Mouse (Mus musculus): ENCODE measurements around the gene Antxr1. TPM values are rescaled to one million over a fixed set of nuclear protein-coding genes. Genes with fewer than 3 reads are reported as not detected.

Antxr1 gene
- polyA plus RNA-seq, 1 experiment from 2014 or later, result 25.1 TPM

- POLR2A ChIA-PET, result no interaction called here
- TF ChIP-seq CTCF (IDR thresholded peaks at IDR 0.05), result no peak
- in situ Hi-C loops (cut with MboI; ENCODE audit: low pct_unique_long_range_greater_than_20kb), result no loop called here
- CTCF ChIA-PET, result no interaction called here
- no peaks in the 10 kb centered on the region for H3K27me3 ChIP-seq
- DNase-seq (ENCODE audit: low read depth, low spot score) (no peak), ATAC-seq (no peak)
Measured at GRCm38 (mm10) chr6:87165536-87166311, 169.9 kb downstream of the Antxr1 start.

- CTCF ChIA-PET, result interaction anchor here (2.1 kb wide), 1 partner anchor 13 kb away, joined by 4 read pairs; no protein-coding TSS in a partner anchor
- ATAC-seq, result peak; percentile 44
- DNase-seq (ENCODE audit: low read depth, low spot score), result no peak
- no peak for TF ChIP-seq CTCF (IDR thresholded peaks at IDR 0.05)
- in situ Hi-C loops (cut with MboI; ENCODE audit: low pct_unique_long_range_greater_than_20kb), result no loop called here
- no peaks in the 10 kb centered on the region for H3K27me3 ChIP-seq
- POLR2A ChIA-PET, result no interaction called here
Measured at GRCm38 (mm10) chr6:87161391-87162263, 174.0 kb downstream of the Antxr1 start.

- H3K27me3 ChIP-seq, result no peaks in the 10 kb centered on the region
- DNase-seq (ENCODE audit: low read depth, low spot score) (no peak), ATAC-seq (no peak)
- CTCF ChIA-PET, result interaction anchor here (1.5 kb wide), 1 partner anchor 59 kb away, joined by 3 read pairs; no protein-coding TSS in a partner anchor
- in situ Hi-C loops (cut with MboI; ENCODE audit: low pct_unique_long_range_greater_than_20kb), result no loop called here
- POLR2A ChIA-PET, result no interaction called here
- no peak for TF ChIP-seq CTCF (IDR thresholded peaks at IDR 0.05)
Measured at GRCm38 (mm10) chr6:87160196-87160595, 175.4 kb downstream of the Antxr1 start.

- in situ Hi-C loops (cut with MboI; ENCODE audit: low pct_unique_long_range_greater_than_20kb), result no loop called here
- POLR2A ChIA-PET, result no interaction called here
- CTCF ChIA-PET, result no interaction called here
Measured at GRCm38 (mm10) chr6:87158062-87158623, 177.5 kb downstream of the Antxr1 start.

GRCm38 (mm10) chr6:87153836-87154235, 181.8 kb downstream of the Antxr1 start:
- POLR2A ChIA-PET, result no interaction called here

More at GRCm38 (mm10) chr6:87158062-87158623, 177.5 kb downstream of the Antxr1 start:
- TF ChIP-seq CTCF (IDR thresholded peaks at IDR 0.05), result no peak
- ATAC-seq (no peak), DNase-seq (ENCODE audit: low read depth, low spot score) (no peak)
- no peaks in the 10 kb centered on the region for H3K27me3 ChIP-seq

GRCm38 (mm10) chr6:87153231-87153580, 182.4 kb downstream of the Antxr1 start:
- ATAC-seq, result no peak
- ChIA-PET CTCF (no interaction called here), POLR2A (no interaction called here)
- no peak for DNase-seq (ENCODE audit: low read depth, low spot score)
- in situ Hi-C loops (cut with MboI; ENCODE audit: low pct_unique_long_range_greater_than_20kb), result no loop called here
- no peaks in the 10 kb centered on the region for H3K27me3 ChIP-seq
- TF ChIP-seq CTCF (IDR thresholded peaks at IDR 0.05), result no peak

More at GRCm38 (mm10) chr6:87153836-87154235, 181.8 kb downstream of the Antxr1 start:
- in situ Hi-C loops (cut with MboI; ENCODE audit: low pct_unique_long_range_greater_than_20kb), result no loop called here
- DNase-seq (ENCODE audit: low read depth, low spot score) (no peak), ATAC-seq (no peak)
- TF ChIP-seq CTCF (IDR thresholded peaks at IDR 0.05), result no peak
- no peaks in the 10 kb centered on the region for H3K27me3 ChIP-seq
- CTCF ChIA-PET, result no interaction called here

- peak; percentile 10 for DNase-seq (ENCODE audit: low read depth, low spot score)
- in situ Hi-C loops (cut with MboI; ENCODE audit: low pct_unique_long_range_greater_than_20kb), result no loop called here
- POLR2A ChIA-PET, result no interaction called here
- CTCF ChIA-PET, result no interaction called here
- no peak for ATAC-seq
- no peaks in the 10 kb centered on the region for H3K27me3 ChIP-seq
- TF ChIP-seq CTCF (IDR thresholded peaks at IDR 0.05), result no peak
Measured at GRCm38 (mm10) chr6:87152461-87153230, 183.0 kb downstream of the Antxr1 start.

- no peak for DNase-seq (ENCODE audit: low read depth, low spot score)
- ChIA-PET POLR2A (no interaction called here), CTCF (no interaction called here)
- no peak for ATAC-seq
- in situ Hi-C loops (cut with MboI; ENCODE audit: low pct_unique_long_range_greater_than_20kb), result no loop called here
- no peaks in the 10 kb centered on the region for H3K27me3 ChIP-seq
- TF ChIP-seq CTCF (IDR thresholded peaks at IDR 0.05), result no peak
Measured at GRCm38 (mm10) chr6:87151427-87151826, 184.2 kb downstream of the Antxr1 start.

- no peak for TF ChIP-seq CTCF (IDR thresholded peaks at IDR 0.05)
- ChIA-PET POLR2A (no interaction called here), CTCF (interaction anchor here (1.0 kb wide), 1 partner anchor 9 kb away, joined by 3 read pairs; no protein-coding TSS in a partner anchor)
- no peak for DNase-seq (ENCODE audit: low read depth, low spot score)
- in situ Hi-C loops (cut with MboI; ENCODE audit: low pct_unique_long_range_greater_than_20kb), result no loop called here
- H3K27me3 ChIP-seq, result no peaks in the 10 kb centered on the region
- ATAC-seq, result no peak
Measured at GRCm38 (mm10) chr6:87150471-87150870, 185.2 kb downstream of the Antxr1 start.

GRCm38 (mm10) chr6:87147921-87148320, 187.7 kb downstream of the Antxr1 start:
- no peak for TF ChIP-seq CTCF (IDR thresholded peaks at IDR 0.05)
- in situ Hi-C loops (cut with MboI; ENCODE audit: low pct_unique_long_range_greater_than_20kb), result no loop called here
- ChIA-PET POLR2A (no interaction called here), CTCF (no interaction called here)
- DNase-seq (ENCODE audit: low read depth, low spot score) (no peak), ATAC-seq (no peak)
- H3K27me3 ChIP-seq, result no peaks in the 10 kb centered on the region

Measured in Patski (cell line).